Mouse (Mus musculus): ENCODE results near the gene Rassf6. TPM values are rescaled to one million over a fixed set of nuclear protein-coding genes. Genes with fewer than 3 reads are reported as not detected.

Rassf6 gene
- polyA plus RNA-seq, 1 experiment from 2014 or later: 1.6 TPM

- Histone ChIP-seq H3K9ac (ENCODE audit: low read length) (no peak overlapping the region), H3K9me3 (replicated peaks; ENCODE audit: control insufficient read depth, low read length) (no peaks in the 10 kb centered on the region), H3K4me3 (ENCODE audit: low read length) (no peak overlapping the region), H3K4me2 (ENCODE audit: low read depth, low read length) (no peak overlapping the region), H3K36me3 (ENCODE audit: control insufficient read depth, insufficient read depth) (no peaks in the 10 kb centered on the region), H3K27me3 (ENCODE audit: control insufficient read depth, insufficient read depth, low read length) (no peaks in the 10 kb centered on the region), H3K27ac (ENCODE audit: low read length) (no peak overlapping the region), H3K4me1 (ENCODE audit: control insufficient read depth, insufficient read depth, low read length) (no peaks in the 10 kb centered on the region)
- WGBS: 72% methylated on average over 10 of the region's 10 CpGs
- ATAC-seq (replicated peaks; ENCODE audit: extremely low read depth, insufficient read depth, low FRiP score): no peak
Measured at GRCm38 (mm10) chr5:90590676-90591075, 49.8 kb downstream of the Rassf6 start.

DNA sequence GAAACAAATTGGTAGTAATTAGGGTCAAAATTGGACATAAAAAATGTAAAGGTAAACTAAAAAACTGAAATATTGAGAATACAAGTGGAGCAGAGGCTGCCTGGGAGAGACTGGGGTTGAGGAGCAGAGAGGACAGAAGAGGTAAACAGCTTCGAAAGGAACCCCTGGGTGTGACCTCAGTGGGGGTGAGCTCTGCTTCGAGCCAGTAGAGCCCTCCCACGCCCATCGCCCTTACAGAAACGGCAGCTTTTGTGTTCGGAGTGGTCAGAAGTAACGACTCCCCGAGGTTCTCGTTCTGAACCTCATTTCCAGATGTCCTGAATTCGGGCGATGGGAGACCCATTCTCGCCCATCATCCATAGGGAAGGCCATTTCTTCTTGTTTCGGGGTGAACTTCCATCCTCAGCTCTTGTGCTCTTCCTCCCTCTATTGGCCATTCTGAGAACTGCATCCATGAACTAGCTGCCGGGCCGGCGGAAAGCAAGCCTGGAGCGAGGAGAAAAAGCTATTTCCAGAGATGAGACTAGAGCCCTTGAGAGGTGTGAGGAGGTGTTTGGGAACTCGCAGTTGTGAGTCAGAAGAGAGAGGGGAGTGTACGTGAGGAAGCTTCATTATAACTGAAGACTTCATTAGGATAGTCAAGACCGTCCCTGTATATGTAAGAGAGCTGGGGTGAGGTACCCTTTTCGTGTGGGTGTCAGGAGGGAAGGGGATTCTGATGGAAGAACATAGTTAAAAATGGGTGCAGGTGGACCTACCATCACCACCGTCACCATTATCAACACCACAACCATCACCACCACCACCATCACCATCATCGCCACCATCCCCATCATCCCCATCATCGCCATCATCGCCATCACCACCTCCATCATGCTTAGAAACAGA lies 51.5 kb downstream of the Rassf6 start:
- 24% methylated on average over 25 of the region's 25 CpGs for WGBS
- H3K4me1 ChIP-seq (ENCODE audit: control insufficient read depth, insufficient read depth, low read length): no peaks in the 10 kb centered on the region
- H3K27me3 ChIP-seq (ENCODE audit: control insufficient read depth, insufficient read depth, low read length): no peaks in the 10 kb centered on the region
- no peaks in the 10 kb centered on the region for H3K9me3 ChIP-seq (replicated peaks; ENCODE audit: control insufficient read depth, low read length)
- peak overlapping the region; percentile 66 for H3K4me2 ChIP-seq (ENCODE audit: low read depth, low read length)
- H3K36me3 ChIP-seq (ENCODE audit: control insufficient read depth, insufficient read depth): no peaks in the 10 kb centered on the region
- peak overlapping the region; percentile 10 for H3K9ac ChIP-seq (ENCODE audit: low read length)
- peak; percentile 28; the same call in 1 of the 2 replicates for ATAC-seq (replicated peaks; ENCODE audit: extremely low read depth, insufficient read depth, low FRiP score)
- H3K4me3 ChIP-seq (ENCODE audit: low read length): peak overlapping the region; percentile 44
- no peak overlapping the region for H3K27ac ChIP-seq (ENCODE audit: low read length)

GRCm38 (mm10) chr5:90588104-90588503 lies 52.4 kb downstream of the Rassf6 start:
- no peak overlapping the region for H3K4me2 ChIP-seq (ENCODE audit: low read depth, low read length)
- H3K36me3 ChIP-seq (ENCODE audit: control insufficient read depth, insufficient read depth): no peaks in the 10 kb centered on the region
- no peak for ATAC-seq (replicated peaks; ENCODE audit: extremely low read depth, insufficient read depth, low FRiP score)
- no peaks in the 10 kb centered on the region for H3K4me1 ChIP-seq (ENCODE audit: control insufficient read depth, insufficient read depth, low read length)
- H3K9ac ChIP-seq (ENCODE audit: low read length): no peak overlapping the region
- H3K9me3 ChIP-seq (replicated peaks; ENCODE audit: control insufficient read depth, low read length): no peaks in the 10 kb centered on the region
- WGBS: 86% methylated on average over 5 of the region's 5 CpGs
- no peak overlapping the region for H3K4me3 ChIP-seq (ENCODE audit: low read length)
- H3K27ac ChIP-seq (ENCODE audit: low read length): no peak overlapping the region
- H3K27me3 ChIP-seq (ENCODE audit: control insufficient read depth, insufficient read depth, low read length): no peaks in the 10 kb centered on the region

GRCm38 (mm10) chr5:90586511-90586910 lies 53.9 kb downstream of the Rassf6 start:
- H3K4me3 ChIP-seq (ENCODE audit: low read length): no peak overlapping the region
- no peaks in the 10 kb centered on the region for H3K27me3 ChIP-seq (ENCODE audit: control insufficient read depth, insufficient read depth, low read length)
- no peak overlapping the region for H3K4me2 ChIP-seq (ENCODE audit: low read depth, low read length)
- H3K36me3 ChIP-seq (ENCODE audit: control insufficient read depth, insufficient read depth): no peaks in the 10 kb centered on the region
- WGBS: 69% methylated on average over 5 of the region's 5 CpGs
- no peak for ATAC-seq (replicated peaks; ENCODE audit: extremely low read depth, insufficient read depth, low FRiP score)
- H3K9ac ChIP-seq (ENCODE audit: low read length): no peak overlapping the region
- no peaks in the 10 kb centered on the region for H3K4me1 ChIP-seq (ENCODE audit: control insufficient read depth, insufficient read depth, low read length)
- H3K27ac ChIP-seq (ENCODE audit: low read length): no peak overlapping the region
- H3K9me3 ChIP-seq (replicated peaks; ENCODE audit: control insufficient read depth, low read length): no peaks in the 10 kb centered on the region

DNA sequence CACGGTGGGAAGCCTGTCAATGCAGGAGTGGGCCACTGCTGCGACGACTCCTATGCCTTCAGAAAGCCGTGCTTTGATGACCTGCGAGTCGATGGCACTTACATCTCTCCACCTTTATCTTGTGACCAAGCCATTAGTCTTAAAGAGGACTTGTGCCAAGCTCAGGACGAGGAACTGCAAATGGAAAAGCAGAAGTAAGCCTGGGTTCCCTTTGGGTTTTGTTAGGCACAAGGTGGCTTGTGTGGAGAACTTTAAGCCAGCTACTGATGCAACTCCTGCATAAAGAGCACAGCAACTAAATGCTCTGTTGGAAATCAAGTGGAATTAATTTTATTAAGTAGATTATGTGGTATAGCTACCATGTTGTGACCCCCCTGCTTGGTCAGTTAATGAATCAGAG lies 55.7 kb downstream of the Rassf6 start:
- 61% methylated on average over 7 of the region's 7 CpGs for WGBS
- no peaks in the 10 kb centered on the region for H3K4me1 ChIP-seq (ENCODE audit: control insufficient read depth, insufficient read depth, low read length)

GRCm38 (mm10) chr5:90582179-90582578 lies 58.3 kb downstream of the Rassf6 start:
- no peaks in the 10 kb centered on the region for H3K4me1 ChIP-seq (ENCODE audit: control insufficient read depth, insufficient read depth, low read length)
- ATAC-seq (replicated peaks; ENCODE audit: extremely low read depth, insufficient read depth, low FRiP score): no peak
- 80% methylated on average over 6 of the region's 6 CpGs for WGBS

More for the DNA sequence above, 55.7 kb downstream of the Rassf6 start:
- Histone ChIP-seq H3K27me3 (ENCODE audit: control insufficient read depth, insufficient read depth, low read length) (no peaks in the 10 kb centered on the region), H3K9me3 (replicated peaks; ENCODE audit: control insufficient read depth, low read length) (no peaks in the 10 kb centered on the region), H3K36me3 (ENCODE audit: control insufficient read depth, insufficient read depth) (no peaks in the 10 kb centered on the region), H3K9ac (ENCODE audit: low read length) (no peak overlapping the region), H3K27ac (ENCODE audit: low read length) (no peak overlapping the region), H3K4me3 (ENCODE audit: low read length) (no peak overlapping the region), H3K4me2 (ENCODE audit: low read depth, low read length) (no peak overlapping the region)
- no peak for ATAC-seq (replicated peaks; ENCODE audit: extremely low read depth, insufficient read depth, low FRiP score)

DNA sequence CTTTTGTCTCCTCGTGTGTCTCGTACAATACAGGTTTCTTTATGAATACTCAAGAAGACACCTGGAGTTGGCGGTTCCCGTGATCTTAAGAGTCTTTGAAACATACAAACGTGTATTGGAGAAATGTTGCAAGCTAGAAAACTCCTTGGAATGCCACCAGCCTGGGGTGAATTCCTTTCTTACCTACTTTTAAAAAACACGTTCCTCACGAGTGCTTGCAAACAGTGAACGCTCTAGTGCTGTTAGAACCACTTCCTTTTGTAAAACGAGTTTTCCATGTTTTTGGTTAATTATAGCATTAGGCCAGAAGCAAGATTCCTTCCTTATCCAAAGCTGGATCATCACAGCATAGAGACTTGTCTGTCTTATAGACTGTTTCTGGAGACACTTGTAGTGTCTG lies 60.9 kb downstream of the Rassf6 start:
- Histone ChIP-seq H3K4me3 (ENCODE audit: low read length) (no peak overlapping the region), H3K4me1 (ENCODE audit: control insufficient read depth, insufficient read depth, low read length) (no peaks in the 10 kb centered on the region), H3K36me3 (ENCODE audit: control insufficient read depth, insufficient read depth) (no peaks in the 10 kb centered on the region), H3K4me2 (ENCODE audit: low read depth, low read length) (no peak overlapping the region), H3K27ac (ENCODE audit: low read length) (no peak overlapping the region), H3K27me3 (ENCODE audit: control insufficient read depth, insufficient read depth, low read length) (no peaks in the 10 kb centered on the region), H3K9ac (ENCODE audit: low read length) (no peak overlapping the region), H3K9me3 (replicated peaks; ENCODE audit: control insufficient read depth, low read length) (no peaks in the 10 kb centered on the region)
- no peak for ATAC-seq (replicated peaks; ENCODE audit: extremely low read depth, insufficient read depth, low FRiP score)
- WGBS: 82% methylated on average over 9 of the region's 9 CpGs

More at GRCm38 (mm10) chr5:90582179-90582578, 58.3 kb downstream of the Rassf6 start:
- H3K27me3 ChIP-seq (ENCODE audit: control insufficient read depth, insufficient read depth, low read length): no peaks in the 10 kb centered on the region
- H3K27ac ChIP-seq (ENCODE audit: low read length): no peak overlapping the region
- no peak overlapping the region for H3K9ac ChIP-seq (ENCODE audit: low read length)
- H3K9me3 ChIP-seq (replicated peaks; ENCODE audit: control insufficient read depth, low read length): no peaks in the 10 kb centered on the region
- H3K4me2 ChIP-seq (ENCODE audit: low read depth, low read length): no peak overlapping the region
- H3K36me3 ChIP-seq (ENCODE audit: control insufficient read depth, insufficient read depth): no peaks in the 10 kb centered on the region
- H3K4me3 ChIP-seq (ENCODE audit: low read length): no peak overlapping the region

- Histone ChIP-seq H3K4me3 (ENCODE audit: low read length) (no peak overlapping the region), H3K9me3 (replicated peaks; ENCODE audit: control insufficient read depth, low read length) (no peaks in the 10 kb centered on the region), H3K4me1 (ENCODE audit: control insufficient read depth, insufficient read depth, low read length) (no peaks in the 10 kb centered on the region), H3K27ac (ENCODE audit: low read length) (no peak overlapping the region), H3K4me2 (ENCODE audit: low read depth, low read length) (no peak overlapping the region), H3K27me3 (ENCODE audit: control insufficient read depth, insufficient read depth, low read length) (no peaks in the 10 kb centered on the region), H3K36me3 (ENCODE audit: control insufficient read depth, insufficient read depth) (no peaks in the 10 kb centered on the region), H3K9ac (ENCODE audit: low read length) (no peak overlapping the region)
- 73% methylated on average over 9 of the region's 9 CpGs for WGBS
- no peak for ATAC-seq (replicated peaks; ENCODE audit: extremely low read depth, insufficient read depth, low FRiP score)
Measured at GRCm38 (mm10) chr5:90577751-90578150, 62.7 kb downstream of the Rassf6 start.

- Histone ChIP-seq H3K36me3 (ENCODE audit: control insufficient read depth, insufficient read depth) (no peaks in the 10 kb centered on the region), H3K9ac (ENCODE audit: low read length) (no peak overlapping the region), H3K27ac (ENCODE audit: low read length) (no peak overlapping the region), H3K9me3 (replicated peaks; ENCODE audit: control insufficient read depth, low read length) (no peaks in the 10 kb centered on the region), H3K27me3 (ENCODE audit: control insufficient read depth, insufficient read depth, low read length) (no peaks in the 10 kb centered on the region), H3K4me3 (ENCODE audit: low read length) (no peak overlapping the region), H3K4me1 (ENCODE audit: control insufficient read depth, insufficient read depth, low read length) (peaks cover 11% of the 10 kb centered on the region), H3K4me2 (ENCODE audit: low read depth, low read length) (no peak overlapping the region)
- WGBS: 62% methylated on average over 3 of the region's 3 CpGs
- ATAC-seq (replicated peaks; ENCODE audit: extremely low read depth, insufficient read depth, low FRiP score): no peak
Measured at GRCm38 (mm10) chr5:90571216-90571615, 69.2 kb downstream of the Rassf6 start.

Measured in heart, embryonic 16.5 days (tissue).